Mouse (Mus musculus) liver, embryonic 13.5 days (tissue): ENCODE data around the gene Strip1. TPM values are rescaled to one million over a fixed set of nuclear protein-coding genes. Genes with fewer than 3 reads are reported as not detected.

Experiments
- ATAC-seq: fragments of 200-750 bp; cut with Nextera tagmentation; 2 replicates; pipeline ENCODE4 v1.8.0; 2017; ENCODE audit warnings: low read depth, mild to moderate bottlenecking, moderate number of reproducible peaks, moderate library complexity
- DNase-seq: peaks from one replicate; pipeline ENCODE4 v3.0.0; 2022
- H3K27ac ChIP-seq: fragments of 300-500 bp; sonication (generic); 2 replicates; pipeline ENCODE4 v1.5.1; 2015; ENCODE audit warnings: moderate library complexity, mild to moderate bottlenecking, inconsistent platforms
- H3K27me3 ChIP-seq: fragments of 300-500 bp; sonication (generic); 2 replicates; pipeline ENCODE4 v1.6.1; 2015; ENCODE audit warnings: mild to moderate bottlenecking, inconsistent platforms
- H3K36me3 ChIP-seq: fragments of 300-500 bp; sonication (generic); 2 replicates; pipeline ENCODE4 v1.6.1; 2015; ENCODE audit warnings: mild to moderate bottlenecking, inconsistent platforms
- H3K4me1 ChIP-seq: fragments of 300-500 bp; sonication (generic); replicated peaks from 2 replicates; pipeline ENCODE4 v1.6.1; 2015; ENCODE audit warnings: inconsistent platforms
- H3K4me2 ChIP-seq: fragments of 300-500 bp; sonication (generic); 2 replicates; pipeline ENCODE4 v1.6.1; 2015; ENCODE audit warnings: inconsistent platforms, mild to moderate bottlenecking, moderate library complexity
- H3K4me3 ChIP-seq: fragments of 300-500 bp; sonication (generic); replicated peaks from 2 replicates; pipeline ENCODE4 v1.5.1; 2015; ENCODE audit warnings: mild to moderate bottlenecking, inconsistent platforms
- H3K9ac ChIP-seq: fragments of 300-500 bp; sonication (generic); 2 replicates; pipeline ENCODE4 v1.6.1; 2015; ENCODE audit warnings: mild to moderate bottlenecking, inconsistent platforms
- H3K9me3 ChIP-seq: fragments of 300-500 bp; sonication (generic); replicated peaks from 2 replicates; pipeline ENCODE4 v1.6.1; 2016; ENCODE audit warnings: inconsistent platforms
- WGBS: fragments of 180-500 bp; shearing (Covaris S2); methylation state at CpG from one replicate; pipeline ENCODE4 v1.1.7; 2015; ENCODE audit not compliant: insufficient replicate concordance; 5-methylcytosine and 5-hydroxymethylcytosine counted together
- polyA plus RNA-seq: library from polyadenylated mRNA; unstranded; fragments of >200 nt; fragmentation: Nextera tagmentation; extraction: Ambion mirVana; gene quantifications from 2 replicates; pipeline ENCODE4 v1.2.1, GENCODE M21; 2015

Gene Strip1
- polyA plus RNA-seq, 1 experiment from 2014 or later, result 10.4 TPM

DNA sequence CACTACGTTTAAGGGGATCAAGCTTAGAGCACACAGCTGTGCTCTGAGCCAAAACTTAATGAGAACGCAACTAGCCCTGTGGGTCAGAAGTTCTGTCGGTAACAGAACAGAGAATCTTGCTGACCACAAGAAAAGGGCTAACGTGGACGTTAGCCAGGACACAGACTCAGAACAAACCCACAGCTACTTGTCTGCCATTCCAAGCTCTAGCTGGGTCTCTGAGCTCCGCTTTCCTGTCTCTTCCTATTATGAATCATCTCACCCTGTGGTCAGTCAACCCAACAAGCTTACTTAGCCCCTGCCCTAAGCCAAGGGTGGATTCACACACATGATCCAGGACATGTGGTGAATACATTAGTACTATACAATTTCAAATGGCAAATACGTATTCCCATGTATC, 63.7 kb downstream of the Strip1 start:
- H3K27ac ChIP-seq, result no peak overlapping the region
- no peak for DNase-seq
- H3K4me1 ChIP-seq, result no peaks in the 10 kb centered on the region
- no peaks in the 10 kb centered on the region for H3K9me3 ChIP-seq
- H3K4me2 ChIP-seq, result no peak overlapping the region
- no peak overlapping the region for H3K4me3 ChIP-seq
- no peak overlapping the region for H3K9ac ChIP-seq
- ATAC-seq, result no peak
- peaks cover 20% of the 10 kb centered on the region for H3K27me3 ChIP-seq
- no peaks in the 10 kb centered on the region for H3K36me3 ChIP-seq
- WGBS, result 57% methylated on average over 7 of the region's 7 CpGs

- peaks cover 20% of the 10 kb centered on the region for H3K27me3 ChIP-seq
- no peak overlapping the region for H3K27ac ChIP-seq
- no peaks in the 10 kb centered on the region for H3K36me3 ChIP-seq
- no peaks in the 10 kb centered on the region for H3K4me1 ChIP-seq
- no peak for ATAC-seq
- H3K9me3 ChIP-seq, result no peaks in the 10 kb centered on the region
- WGBS, result 35% methylated on average over 3 of the region's 3 CpGs
- no peak overlapping the region for H3K4me3 ChIP-seq
- no peak overlapping the region for H3K9ac ChIP-seq
- DNase-seq, result no peak
- H3K4me2 ChIP-seq, result no peak overlapping the region
Measured at GRCm38 (mm10) chr3:107565331-107565730, 66.2 kb downstream of the Strip1 start.

GRCm38 (mm10) chr3:107563880-107564279, 67.6 kb downstream of the Strip1 start:
- no peak; the same call in 1 of the 2 replicates for ATAC-seq
- H3K4me3 ChIP-seq, result no peak overlapping the region

GRCm38 (mm10) chr3:107562591-107562990, 68.9 kb downstream of the Strip1 start:
- 56% methylated on average over 4 of the region's 4 CpGs for WGBS
- H3K36me3 ChIP-seq, result no peaks in the 10 kb centered on the region
- ATAC-seq (no peak), DNase-seq (no peak)
- H3K27ac ChIP-seq, result no peak overlapping the region
- no peak overlapping the region for H3K4me3 ChIP-seq
- H3K9ac ChIP-seq, result no peak overlapping the region
- H3K4me1 ChIP-seq, result no peaks in the 10 kb centered on the region
- H3K9me3 ChIP-seq, result no peaks in the 10 kb centered on the region
- no peak overlapping the region for H3K4me2 ChIP-seq
- H3K27me3 ChIP-seq, result peaks cover 5% of the 10 kb centered on the region; the same call in 1 of the 2 replicates

More at GRCm38 (mm10) chr3:107563880-107564279, 67.6 kb downstream of the Strip1 start:
- Histone ChIP-seq H3K27ac (no peak overlapping the region), H3K27me3 (peaks cover 16% of the 10 kb centered on the region), H3K9me3 (no peaks in the 10 kb centered on the region), H3K4me2 (no peak overlapping the region), H3K36me3 (no peaks in the 10 kb centered on the region), H3K9ac (no peak overlapping the region), H3K4me1 (no peaks in the 10 kb centered on the region)
- no peak for DNase-seq
- whole genome bisulfite sequencing, result 30% methylated on average over 4 of the region's 4 CpGs

Other genes starting within 250 kb of the Strip1 start
- gene Kcnc4, start 172.1 kb downstream of the Strip1 start, polyA plus RNA-seq, result not detected in 2 replicates
- 0.27 and 0.37 TPM in 2 replicates for gene Slc6a17, start 113.7 kb downstream of the Strip1 start, polyA plus RNA-seq
- not detected in 2 replicates for gene Ubl4b, start 76.6 kb downstream of the Strip1 start, polyA plus RNA-seq
- gene Alx3, start 36.7 kb downstream of the Strip1 start, polyA plus RNA-seq, result 0.25 and 0.45 TPM in 2 replicates
- not detected in 2 replicates for gene Gm10961, start 372 bp downstream of the Strip1 start, polyA plus RNA-seq
- gene Ahcyl1, start 64.9 kb upstream of the Strip1 start, polyA plus RNA-seq, result 28.2 and 32.2 TPM in 2 replicates
- gene Csf1, start 128.8 kb upstream of the Strip1 start, polyA plus RNA-seq, result 4.6 and 6.1 TPM in 2 replicates
- gene Eps8l3, start 245.5 kb upstream of the Strip1 start, polyA plus RNA-seq, result not detected in 2 replicates